Mouse (Mus musculus) liver, embryonic 14.5 days (tissue): ENCODE results near the gene C1qa. TPM values are rescaled to one million over a fixed set of nuclear protein-coding genes. Genes with fewer than 3 reads are reported as not detected.

Source experiments
- ATAC-seq: fragments of 200-750 bp; cut with Nextera tagmentation; 2 replicates; pipeline ENCODE4 v1.8.0; 2017; ENCODE audit warnings: moderate number of reproducible peaks, mild to moderate bottlenecking, moderate library complexity; ENCODE audit not compliant: insufficient read depth
- DNase-seq, 3 experiments: peaks; one replicate each; pipeline ENCODE4 v3.0.0-alpha.2; 2012 to 2013; ENCODE audit warnings: low read depth in 3 of 3, low spot score in 3 of 3
- H3K27ac ChIP-seq: fragments of 300-500 bp; sonication (generic); 2 replicates; pipeline ENCODE4 v1.5.1; 2014; ENCODE audit warnings: moderate library complexity, mild to moderate bottlenecking, control low read depth, inconsistent platforms
- H3K27me3 ChIP-seq: fragments of 300-500 bp; sonication (generic); 2 replicates; pipeline ENCODE4 v1.6.1; 2014; ENCODE audit warnings: mild to moderate bottlenecking, low read length, moderate library complexity; ENCODE audit not compliant: control insufficient read depth, insufficient read depth
- H3K36me3 ChIP-seq: fragments of 300-500 bp; sonication (generic); replicated peaks from 2 replicates; pipeline ENCODE4 v1.6.1; 2014; ENCODE audit warnings: low read depth; ENCODE audit not compliant: control insufficient read depth, insufficient read depth
- H3K4me1 ChIP-seq, 2 experiments: fragments of 200-500 bp in 1 of 2; fragments of 300-500 bp in 1 of 2; sonication (generic) in 1 of 2; replicated peaks; 2 replicates each; pipeline ENCODE4 v1.6.1; 2012 to 2014; ENCODE audit warnings: antibody characterized with exemption in 1 of 2, inconsistent platforms in 1 of 2, low read length in 1 of 2; ENCODE audit not compliant: control insufficient read depth in 2 of 2, insufficient read depth in 2 of 2
- H3K4me2 ChIP-seq: fragments of 300-500 bp; sonication (generic); 2 replicates; pipeline ENCODE4 v1.6.1; 2014; ENCODE audit warnings: low read depth, mild to moderate bottlenecking, control low read depth, moderate library complexity
- H3K4me3 ChIP-seq, 2 experiments: fragments of 200-500 bp in 1 of 2; fragments of 300-500 bp in 1 of 2; sonication (generic) in 1 of 2; 2 replicates each; pipeline ENCODE4 v1.5.1; 2012 to 2014; ENCODE audit warnings: low read depth in 2 of 2, low read length in 2 of 2, mild to moderate bottlenecking in 2 of 2, control low read depth in 1 of 2, inconsistent platforms in 1 of 2, moderate library complexity in 1 of 2; ENCODE audit not compliant: insufficient read depth in 1 of 2
- H3K9ac ChIP-seq: fragments of 300-500 bp; sonication (generic); replicated peaks from 2 replicates; pipeline ENCODE4 v1.6.1; 2014; ENCODE audit warnings: mild to moderate bottlenecking, control low read depth, moderate library complexity
- H3K9me3 ChIP-seq: fragments of 300-500 bp; sonication (generic); 2 replicates; pipeline ENCODE4 v1.6.1; 2016; ENCODE audit warnings: low read length, mixed read lengths; ENCODE audit not compliant: control insufficient read depth
- CTCF ChIP-seq: IDR thresholded peaks from 2 replicates; pipeline ENCODE4 v1.5.1; 2016; ENCODE audit warnings: antibody characterized with exemption, low read depth, control low read depth
- EP300 ChIP-seq: IDR thresholded peaks from 2 replicates; pipeline ENCODE4 v1.6.1; 2016; ENCODE audit warnings: antibody characterized with exemption, low read depth
- WGBS: fragments of 180-500 bp; shearing (Covaris S2); extraction: QIAGEN DNeasy Blood & Tissue Kit; methylation state at CpG from one replicate; pipeline ENCODE4 v1.1.7; 2014; ENCODE audit not compliant: insufficient replicate concordance; 5-methylcytosine and 5-hydroxymethylcytosine counted together
- polyA plus RNA-seq, 2 experiments: library from polyadenylated mRNA; depleted of rRNA in 1 of 2; stranded (reverse) in 1 of 2; unstranded in 1 of 2; fragments of >200 nt; fragmentation: Nextera tagmentation in 1 of 2; extraction: Ambion mirVana in 1 of 2; gene quantifications; 2 replicates each; pipeline versions ENCODE4 v1.2.1 to v1.2.3; 2012 to 2014

The C1qa gene
- polyA plus RNA-seq (2012; rRNA removed), result 23.8 and 26.4 TPM in 2 replicates
- polyA plus RNA-seq (2014; fragmentation: Nextera tagmentation; extraction: Ambion mirVana), result 40.9 and 41.0 TPM in 2 replicates

DNA sequence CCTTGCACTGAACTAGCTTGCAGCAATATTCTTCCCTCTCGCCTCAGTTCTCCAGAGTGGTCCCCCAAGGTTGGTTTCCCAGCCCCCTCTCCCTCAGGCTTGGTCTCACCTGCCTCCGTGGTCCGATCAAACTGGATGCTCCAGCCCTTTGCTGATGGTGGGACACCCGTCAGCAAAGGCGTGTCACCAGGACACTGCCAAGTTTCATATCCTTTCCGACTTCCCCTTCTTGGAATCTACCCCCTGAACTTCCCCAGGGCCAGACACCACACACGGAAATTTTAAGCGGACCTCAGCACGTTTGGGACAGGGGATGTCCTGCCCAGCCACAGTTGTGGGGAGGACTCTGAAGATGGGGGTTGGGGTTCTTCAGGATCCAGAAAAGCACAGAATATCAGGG lies at the start of gene C1qa:
TSS of gene C1qa (minus strand) at position 167 of the 400 bp plus-strand sequence.
- WGBS, result 49% methylated on average over 9 of the region's 9 CpGs
- Histone ChIP-seq H3K27ac (no peak within 1 kb of the TSS), H3K4me3 (no peak within 1 kb of the TSS)

DNA sequence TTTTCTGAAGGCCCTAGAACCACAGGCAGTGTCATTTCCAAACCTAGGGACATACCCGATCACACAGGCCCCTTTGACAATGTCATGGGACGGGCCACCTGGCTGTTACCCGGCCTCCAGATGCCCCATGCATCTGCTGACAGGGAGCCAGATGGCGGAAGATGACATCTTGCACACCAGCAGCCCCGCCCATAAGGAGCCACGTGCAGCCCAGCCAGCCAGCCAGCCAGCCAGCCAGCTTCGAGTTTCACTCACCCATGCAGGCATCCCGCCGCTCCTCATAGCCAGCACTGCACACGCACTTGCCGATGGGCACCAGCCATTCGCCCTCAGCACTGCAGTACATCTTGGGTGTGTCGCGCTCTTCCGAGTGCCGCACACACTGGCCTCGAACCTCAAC lies 46.8 kb upstream of the C1qa start:
- 58% methylated on average over 17 of the region's 17 CpGs for WGBS

More for the DNA sequence above, at the start of gene C1qa:
- no peaks in the 10 kb centered on the region for H3K4me1 ChIP-seq
- H3K4me2 ChIP-seq, result no peak within 1 kb of the TSS
- peaks cover 4% of the 10 kb centered on the region; the same call in 1 of the 2 replicates for H3K27me3 ChIP-seq
- no peak for DNase-seq
- ATAC-seq, result no peak
- no peaks in the 10 kb centered on the region for H3K9me3 ChIP-seq
- H3K9ac ChIP-seq, result no peak within 1 kb of the TSS
- no peaks in the 10 kb centered on the region for H3K36me3 ChIP-seq
- TF ChIP-seq CTCF, result no peak
- TF ChIP-seq EP300, result no peak

DNA sequence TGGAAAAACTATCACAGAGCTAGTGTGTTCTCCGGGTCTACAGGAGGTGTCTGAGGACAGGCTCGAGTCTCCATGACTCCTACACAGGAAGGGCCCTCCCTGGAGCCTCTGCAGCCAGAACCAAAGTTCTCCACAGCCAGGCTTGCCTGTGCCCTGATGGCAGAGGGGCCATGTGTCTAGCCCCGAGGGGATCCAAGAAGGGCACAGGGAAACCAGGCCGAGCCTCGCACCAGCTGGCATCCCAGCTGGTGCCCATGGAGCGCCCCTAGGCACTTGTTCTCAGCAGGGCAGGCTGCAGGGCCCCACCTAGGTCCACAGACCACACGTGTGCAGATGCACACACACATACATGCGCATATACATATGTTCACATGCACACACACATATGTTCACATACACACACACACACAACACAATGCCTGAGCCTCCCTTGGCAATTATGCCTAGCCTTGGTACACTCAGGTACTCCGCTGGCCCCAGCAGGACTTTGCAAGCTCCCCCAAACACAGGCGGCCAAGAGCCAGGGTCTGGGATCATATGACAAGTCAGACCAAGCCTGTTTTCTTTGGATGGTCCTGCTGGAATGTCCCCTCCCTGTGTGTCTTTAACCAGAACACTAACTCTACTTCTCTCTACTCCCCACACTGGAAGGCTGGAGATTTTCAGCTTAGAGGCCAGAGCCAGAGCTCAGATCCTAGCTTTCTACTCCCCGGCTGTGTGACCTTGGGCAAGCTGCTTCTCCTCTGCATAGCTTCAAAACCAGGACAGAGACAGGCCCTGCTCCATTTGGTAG lies 46.2 kb upstream of the C1qa start:
- Histone ChIP-seq H3K27ac (no peak overlapping the region), H3K36me3 (no peaks in the 10 kb centered on the region), H3K9ac (no peak overlapping the region), H3K27me3 (peaks cover 7% of the 10 kb centered on the region), H3K4me2 (no peak overlapping the region), H3K4me1 (no peaks in the 10 kb centered on the region), H3K4me3 (no peak overlapping the region), H3K9me3 (no peaks in the 10 kb centered on the region)
- ATAC-seq (no peak), DNase-seq (no peak)
- 56% methylated on average over 11 of the region's 11 CpGs for WGBS
- TF ChIP-seq EP300, result no peak
- TF ChIP-seq CTCF, result no peak

More for the DNA sequence above, 46.8 kb upstream of the C1qa start:
- H3K4me1 ChIP-seq, result no peaks in the 10 kb centered on the region
- H3K9ac ChIP-seq, result no peak overlapping the region
- no peak for TF ChIP-seq EP300
- TF ChIP-seq CTCF, result no peak
- H3K9me3 ChIP-seq, result no peaks in the 10 kb centered on the region
- H3K27me3 ChIP-seq, result peaks cover 7% of the 10 kb centered on the region
- no peaks in the 10 kb centered on the region for H3K36me3 ChIP-seq
- no peak for ATAC-seq
- H3K4me3 ChIP-seq, result no peak overlapping the region
- no peak for DNase-seq
- H3K27ac ChIP-seq, result no peak overlapping the region
- no peak overlapping the region for H3K4me2 ChIP-seq

- Histone ChIP-seq H3K27ac (no peak overlapping the region), H3K36me3 (no peaks in the 10 kb centered on the region), H3K9me3 (no peaks in the 10 kb centered on the region), H3K4me2 (no peak overlapping the region), H3K4me1 (no peaks in the 10 kb centered on the region), H3K4me3 (no peak overlapping the region), H3K9ac (no peak overlapping the region), H3K27me3 (peaks cover 7% of the 10 kb centered on the region)
- TF ChIP-seq EP300 (no peak), CTCF (no peak)
- ATAC-seq (no peak), DNase-seq (no peak)
- WGBS, result 26% methylated on average over 13 of the region's 13 CpGs
Measured at GRCm38 (mm10) chr4:136943175-136943574, 44.6 kb upstream of the C1qa start.

DNA sequence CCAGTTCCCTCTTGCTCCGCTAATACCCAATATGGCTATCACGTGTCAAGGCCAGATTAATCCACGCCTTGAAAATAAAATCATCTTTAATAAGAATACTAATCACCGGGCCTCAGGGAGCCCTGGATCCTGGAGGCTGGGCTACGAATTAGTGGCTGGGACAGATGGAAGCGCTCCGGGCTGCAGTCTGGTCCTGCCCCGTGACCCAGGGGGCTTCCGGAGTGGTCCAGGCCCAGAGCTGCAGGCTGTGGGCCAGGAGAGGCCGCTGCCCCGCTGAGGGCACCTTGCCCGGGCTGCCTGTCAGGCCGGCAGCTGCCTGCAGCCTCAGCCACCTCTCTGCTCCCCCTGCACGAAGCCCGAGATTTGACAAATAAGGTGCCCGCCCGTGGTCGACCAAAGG lies 44.2 kb upstream of the C1qa start:
- no peaks in the 10 kb centered on the region for H3K4me1 ChIP-seq
- no peak overlapping the region for H3K27ac ChIP-seq
- no peak for DNase-seq
- H3K27me3 ChIP-seq, result peaks cover 7% of the 10 kb centered on the region
- TF ChIP-seq CTCF, result no peak
- no peak for TF ChIP-seq EP300
- no peak overlapping the region for H3K9ac ChIP-seq
- no peak overlapping the region for H3K4me3 ChIP-seq
- no peak overlapping the region for H3K4me2 ChIP-seq
- no peak for ATAC-seq
- H3K9me3 ChIP-seq, result no peaks in the 10 kb centered on the region
- 30% methylated on average over 18 of the region's 18 CpGs for WGBS
- no peaks in the 10 kb centered on the region for H3K36me3 ChIP-seq
